Mouse (Mus musculus) midbrain, postnatal 0 days (tissue): ENCODE results near the gene Acsl6. TPM values are rescaled to one million over a fixed set of nuclear protein-coding genes. Genes with fewer than 3 reads are reported as not detected.
"Not testable (repeated sequence)": the region's sequence is repeated elsewhere in the genome, so short reads cannot be mapped to it uniquely, and the experiment has no call there.

Experiments
- ATAC-seq: fragments of 200-750 bp; cut with Nextera tagmentation; 2 replicates; pipeline ENCODE4 v1.8.0; 2017; ENCODE audit warnings: moderate number of reproducible peaks, mild to moderate bottlenecking, moderate TSS enrichment, moderate library complexity; ENCODE audit not compliant: low FRiP score
- DNase-seq: peaks from one replicate; pipeline ENCODE4 v3.0.0-alpha.2; 2015; ENCODE audit warnings: low spot score
- H3K27ac ChIP-seq: fragments of 300-500 bp; sonication (generic); 2 replicates; pipeline ENCODE4 v1.5.1; 2014; ENCODE audit warnings: low read depth, mild to moderate bottlenecking, low read length, mixed read lengths
- H3K27me3 ChIP-seq: fragments of 300-500 bp; sonication (generic); 2 replicates; pipeline ENCODE4 v1.6.1; 2014; ENCODE audit warnings: low read length, control low read depth, mixed read lengths; ENCODE audit not compliant: insufficient read depth
- H3K36me3 ChIP-seq: fragments of 300-500 bp; sonication (generic); 2 replicates; pipeline ENCODE4 v1.6.1; 2014; ENCODE audit warnings: low read length, control low read depth, mixed read lengths; ENCODE audit not compliant: insufficient read depth
- H3K4me1 ChIP-seq: fragments of 300-500 bp; sonication (generic); 2 replicates; pipeline ENCODE4 v1.6.1; 2014; ENCODE audit warnings: mild to moderate bottlenecking, control low read depth, antibody characterized with exemption, low read length, mixed read lengths; ENCODE audit not compliant: insufficient read depth
- H3K4me2 ChIP-seq: fragments of 300-500 bp; sonication (generic); 2 replicates; pipeline ENCODE4 v1.6.1; 2014; ENCODE audit warnings: low read depth, mild to moderate bottlenecking, low read length, mixed read lengths; ENCODE audit not compliant: poor library complexity, severe bottlenecking
- H3K4me3 ChIP-seq: fragments of 300-500 bp; sonication (generic); 2 replicates; pipeline ENCODE4 v1.5.1; 2014; ENCODE audit warnings: low read depth, mild to moderate bottlenecking, low read length, moderate library complexity
- H3K9ac ChIP-seq: fragments of 300-500 bp; sonication (generic); replicated peaks from 2 replicates; pipeline ENCODE4 v1.6.1; 2014; ENCODE audit warnings: mild to moderate bottlenecking, low read length, moderate library complexity, mixed read lengths; ENCODE audit not compliant: poor library complexity, severe bottlenecking
- H3K9me3 ChIP-seq: fragments of 300-500 bp; sonication (generic); 2 replicates; pipeline ENCODE4 v1.6.1; 2016; ENCODE audit warnings: low read length, control low read depth
- CTCF ChIP-seq: IDR thresholded peaks from 2 replicates; pipeline ENCODE4 v1.5.1; 2016; ENCODE audit warnings: antibody characterized with exemption, mild to moderate bottlenecking
- WGBS: fragments of 180-500 bp; shearing (Covaris S2); extraction: QIAGEN DNeasy Blood & Tissue Kit; methylation state at CpG from one replicate; pipeline ENCODE4 v1.1.7; 2014; 5-methylcytosine and 5-hydroxymethylcytosine counted together
- polyA plus RNA-seq: library from polyadenylated mRNA; unstranded; fragments of >200 nt; fragmentation: Nextera tagmentation; extraction: Ambion mirVana; gene quantifications from 2 replicates; pipeline ENCODE4 v1.2.1, GENCODE M21; 2015
- total RNA-seq: library from RNA; depleted of rRNA; stranded (reverse); fragments of >200 nt; gene quantifications from 2 replicates; pipeline ENCODE4 v1.2.3, GENCODE M21; 2014

Gene Acsl6
- total and polyA plus RNA-seq, 2 experiments from 2014 or later, result 52.6 to 64.0 TPM

DNA sequence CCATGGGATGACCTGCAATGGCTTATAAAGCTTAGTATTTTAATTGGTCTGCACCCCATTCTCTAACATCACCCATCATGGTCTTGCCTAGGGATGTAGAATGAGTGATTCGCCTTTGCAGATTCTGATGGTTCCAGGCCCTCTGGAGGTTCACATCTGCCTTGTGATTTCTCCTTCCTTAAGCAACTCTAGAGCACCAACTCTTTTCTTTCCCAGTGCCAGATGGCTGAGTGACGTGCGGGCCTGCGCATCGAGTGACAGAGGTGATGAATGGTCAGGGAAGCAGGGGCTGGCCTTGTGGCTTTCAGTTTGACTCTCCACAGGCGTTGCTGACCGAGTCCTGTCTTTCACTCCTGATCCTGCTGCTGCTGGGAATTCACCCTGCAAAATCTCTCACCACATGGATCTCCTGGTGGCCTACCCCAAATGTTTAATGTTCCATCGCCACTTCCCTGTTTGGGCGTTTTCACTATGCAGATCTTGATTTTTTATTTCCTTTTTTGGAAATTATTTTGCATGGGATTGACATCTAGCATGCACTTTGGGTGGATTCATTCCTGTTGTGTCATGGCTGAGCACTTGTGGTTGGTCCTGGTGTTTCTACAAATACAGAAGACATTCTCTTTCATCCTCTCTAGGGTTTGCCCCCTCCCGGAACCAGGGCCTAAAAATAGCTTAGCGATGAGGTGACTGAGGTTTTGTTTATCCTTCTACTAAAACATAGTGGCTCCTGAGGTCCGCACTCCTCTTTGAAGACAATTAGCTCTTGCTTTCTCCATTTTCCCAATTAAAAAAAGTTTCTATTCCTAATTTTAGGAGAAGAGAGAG is 9.4 kb upstream of the Acsl6 start:
- 84% methylated on average over 12 of the region's 12 CpGs for WGBS
- no peaks in the 10 kb centered on the region for H3K9me3 ChIP-seq
- DNase-seq, result no peak
- no peaks in the 10 kb centered on the region for H3K4me1 ChIP-seq
- no peak for ATAC-seq
- no peaks in the 10 kb centered on the region for H3K27me3 ChIP-seq
- H3K36me3 ChIP-seq, result no peaks in the 10 kb centered on the region
- H3K27ac ChIP-seq, result no peak overlapping the region
- no peak overlapping the region for H3K4me2 ChIP-seq
- TF ChIP-seq CTCF, result no peak
- no peak overlapping the region for H3K4me3 ChIP-seq
- no peak overlapping the region for H3K9ac ChIP-seq

DNA sequence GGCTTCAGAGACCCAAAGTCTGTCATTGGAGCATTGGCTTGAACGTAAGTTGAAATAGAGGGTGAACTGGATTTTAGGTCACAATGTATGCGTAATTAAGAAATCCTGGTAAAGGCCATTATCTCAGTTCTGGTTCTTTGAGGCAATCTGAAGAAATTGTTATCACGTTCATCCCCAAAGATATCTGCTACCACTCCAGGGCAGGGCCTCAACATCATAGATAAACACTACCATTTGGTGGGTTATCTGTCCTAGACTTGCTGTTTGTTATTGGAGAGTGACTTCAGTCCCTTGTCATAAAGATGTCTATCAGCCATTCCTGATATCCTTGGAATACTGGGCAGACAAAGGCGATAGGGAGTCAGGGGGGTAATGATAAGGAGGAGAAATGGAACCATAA is 7.6 kb upstream of the Acsl6 start:
- Histone ChIP-seq H3K9me3 (no peaks in the 10 kb centered on the region), H3K4me1 (no peaks in the 10 kb centered on the region), H3K4me3 (no peak overlapping the region), H3K27me3 (no peaks in the 10 kb centered on the region), H3K27ac (no peak overlapping the region), H3K4me2 (no peak overlapping the region), H3K36me3 (no peaks in the 10 kb centered on the region), H3K9ac (no peak overlapping the region)
- 83% methylated on average over 4 of the region's 4 CpGs for WGBS
- TF ChIP-seq CTCF, result no peak
- ATAC-seq (no peak), DNase-seq (no peak)

DNA sequence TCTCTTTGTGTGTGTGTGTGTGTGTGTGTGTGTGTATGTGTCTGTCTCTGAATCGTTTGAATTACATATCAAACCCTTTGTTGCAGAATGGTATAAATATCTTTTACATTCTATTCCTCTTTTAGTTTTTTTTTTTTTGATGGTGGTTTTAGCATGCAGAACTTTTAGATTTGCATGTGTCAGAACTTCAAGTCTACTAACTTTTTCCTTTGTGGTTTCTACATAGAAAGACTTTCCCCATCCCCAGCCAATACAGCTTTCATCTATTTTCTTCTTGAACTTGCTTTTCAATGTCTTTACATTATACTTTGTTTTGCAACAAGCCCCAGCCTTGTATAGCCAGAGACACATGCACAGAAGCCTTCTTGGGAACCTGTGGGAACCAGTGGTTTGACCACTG is 6.9 kb upstream of the Acsl6 start:
- no peak overlapping the region for H3K4me3 ChIP-seq
- no peak for TF ChIP-seq CTCF
- no peak overlapping the region for H3K27ac ChIP-seq
- H3K9me3 ChIP-seq, result no peaks in the 10 kb centered on the region
- H3K27me3 ChIP-seq, result no peaks in the 10 kb centered on the region
- no peak overlapping the region for H3K9ac ChIP-seq
- 100% methylated on average over 1 of the region's 1 CpGs for WGBS
- no peaks in the 10 kb centered on the region for H3K36me3 ChIP-seq
- no peaks in the 10 kb centered on the region for H3K4me1 ChIP-seq
- H3K4me2 ChIP-seq, result no peak overlapping the region
- DNase-seq (no peak), ATAC-seq (no peak)

DNA sequence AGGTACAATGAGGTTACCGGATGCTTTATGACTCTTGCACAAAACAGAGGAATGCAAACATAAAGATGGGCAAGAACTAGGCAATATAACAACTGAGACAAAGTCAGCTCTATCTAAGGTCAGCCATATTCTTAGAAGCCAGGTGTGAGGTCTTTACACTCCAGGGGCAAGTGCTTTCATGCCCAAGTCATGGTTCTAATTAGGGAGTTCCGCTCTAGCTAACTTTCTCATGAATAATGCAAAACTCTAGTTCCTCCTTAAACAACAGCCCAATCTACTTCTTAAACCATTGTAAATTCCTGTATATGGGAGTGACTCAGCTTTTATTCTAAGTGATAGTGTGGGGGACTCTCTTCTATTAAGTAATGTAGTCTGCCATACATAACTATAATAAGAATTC is 6.1 kb upstream of the Acsl6 start:
- not testable (repeated sequence) for H3K4me2 ChIP-seq, H3K27ac ChIP-seq, H3K9me3 ChIP-seq, H3K9ac ChIP-seq, H3K4me1 ChIP-seq, H3K27me3 ChIP-seq, DNase-seq, H3K36me3 ChIP-seq, H3K4me3 ChIP-seq, ATAC-seq
- 89% methylated on average over 2 of the region's 2 CpGs for WGBS

- peak; percentile 29 for TF ChIP-seq CTCF
- no peak overlapping the region for H3K4me3 ChIP-seq
- no peaks in the 10 kb centered on the region for H3K36me3 ChIP-seq
- no peak overlapping the region for H3K9ac ChIP-seq
- H3K9me3 ChIP-seq, result no peaks in the 10 kb centered on the region
- no peak overlapping the region for H3K27ac ChIP-seq
- ATAC-seq, result no peak
- H3K27me3 ChIP-seq, result no peaks in the 10 kb centered on the region
- H3K4me2 ChIP-seq, result no peak overlapping the region
- peaks cover 11% of the 10 kb centered on the region for H3K4me1 ChIP-seq
- DNase-seq, result no peak
Measured at GRCm38 (mm10) chr11:54298777-54299176, 4.8 kb upstream of the Acsl6 start.

- no peaks in the 10 kb centered on the region for H3K27me3 ChIP-seq
- ATAC-seq, result no peak
- no peak overlapping the region for H3K4me3 ChIP-seq
- H3K9me3 ChIP-seq, result no peaks in the 10 kb centered on the region
- DNase-seq, result no peak
- TF ChIP-seq CTCF, result no peak
- H3K4me1 ChIP-seq, result peaks cover 24% of the 10 kb centered on the region
- 90% methylated on average over 8 of the region's 8 CpGs for WGBS
- H3K4me2 ChIP-seq, result no peak overlapping the region
- no peak overlapping the region for H3K9ac ChIP-seq
- no peaks in the 10 kb centered on the region for H3K36me3 ChIP-seq
- no peak overlapping the region for H3K27ac ChIP-seq
Measured at GRCm38 (mm10) chr11:54301994-54302393, 1.6 kb upstream of the Acsl6 start.
